Mouse (Mus musculus): ENCODE measurements around the gene Saal1. TPM values are rescaled to one million over a fixed set of nuclear protein-coding genes. Genes with fewer than 3 reads are reported as not detected.
"Not testable (repeated sequence)": the region's sequence is repeated elsewhere in the genome, so short reads cannot be mapped to it uniquely, and the experiment has no call there.

The Saal1 gene
- polyA plus RNA-seq, 1 experiment from 2014 or later = 2.0 TPM

- WGBS (ENCODE audit: missing documents) = 38% methylated on average over 10 of the region's 10 CpGs
- Histone ChIP-seq H3K4me3 (ENCODE audit: inconsistent target) (no peak within 1 kb of the TSS), H3K36me3 (ENCODE audit: inconsistent target) (no peaks in the 10 kb centered on the region), H3K79me2 (ENCODE audit: inconsistent target) (no peaks in the 10 kb centered on the region), H3K27ac (no peak within 1 kb of the TSS)
Observed at GRCm38 (mm10) chr7:46672160-46672672, 38.3 kb downstream of the Saal1 start, which contains the start of gene Tph1. Gene Tph1, minus strand, starts transcription at chr7:46672537.

DNA sequence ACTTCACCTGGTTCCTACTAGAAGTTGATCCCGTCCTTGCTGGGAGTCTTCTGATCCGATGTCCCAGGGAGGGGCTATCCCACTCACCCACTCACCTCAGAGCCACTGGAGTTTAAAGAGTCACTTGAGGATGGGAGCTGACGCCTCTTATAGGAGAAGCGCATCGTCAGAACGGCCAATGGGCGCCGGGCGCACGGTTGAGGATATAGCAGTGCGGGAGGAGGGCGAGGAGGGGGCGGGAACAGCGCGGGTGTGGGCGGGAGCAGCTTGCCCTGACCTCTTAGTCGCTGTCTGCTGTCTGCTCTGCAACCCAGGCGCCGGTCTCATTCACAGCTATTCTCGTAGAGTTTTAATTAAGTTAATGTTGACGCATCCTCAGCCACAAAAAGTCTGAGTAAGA, 43.2 kb downstream of the Saal1 start:
- 5% methylated on average over 16 of the region's 21 CpGs for WGBS (ENCODE audit: missing documents)
- Histone ChIP-seq H3K27ac (no peak overlapping the region), H3K4me3 (ENCODE audit: inconsistent target) (no peak overlapping the region), H3K79me2 (ENCODE audit: inconsistent target) (no peaks in the 10 kb centered on the region), H3K36me3 (ENCODE audit: inconsistent target) (no peaks in the 10 kb centered on the region)

- Histone ChIP-seq H3K4me3 (ENCODE audit: inconsistent target) (no peak overlapping the region), H3K36me3 (ENCODE audit: inconsistent target) (no peaks in the 10 kb centered on the region), H3K79me2 (ENCODE audit: inconsistent target) (no peaks in the 10 kb centered on the region), H3K27ac (no peak overlapping the region)
- 26% methylated on average over 9 of the region's 9 CpGs for WGBS (ENCODE audit: missing documents)
Observed at GRCm38 (mm10) chr7:46665236-46665635, 45.2 kb downstream of the Saal1 start.

GRCm38 (mm10) chr7:46661591-46662090, 48.8 kb downstream of the Saal1 start:
- Histone ChIP-seq H3K4me3 (ENCODE audit: inconsistent target) (no peak overlapping the region), H3K79me2 (ENCODE audit: inconsistent target) (no peaks in the 10 kb centered on the region), H3K36me3 (ENCODE audit: inconsistent target) (no peaks in the 10 kb centered on the region), H3K27ac (no peak overlapping the region)
- WGBS (ENCODE audit: missing documents) = 64% methylated on average over 18 of the region's 18 CpGs

DNA sequence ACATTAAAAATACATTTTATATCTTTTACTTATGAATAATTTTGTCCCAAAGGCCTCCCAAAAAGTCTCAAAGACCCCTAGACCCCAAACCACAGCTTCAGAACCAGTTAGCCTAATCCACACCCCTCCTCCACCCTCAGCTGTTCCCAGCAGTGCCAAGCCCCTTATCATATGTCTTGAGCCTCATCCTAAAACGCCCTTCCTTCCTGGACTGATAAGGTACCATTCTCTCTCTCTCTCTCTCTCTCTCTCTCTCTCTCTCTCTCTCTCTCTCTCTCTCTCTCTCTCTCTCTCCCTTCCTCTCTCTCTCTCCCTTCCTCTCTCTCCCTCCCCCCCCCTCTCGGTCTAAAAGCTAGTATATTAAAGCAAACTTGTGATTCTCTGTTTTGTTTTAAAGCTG, 58.2 kb downstream of the Saal1 start:
- H3K79me2 ChIP-seq (ENCODE audit: inconsistent target) = no peaks in the 10 kb centered on the region
- 67% methylated on average over 1 of the region's 2 CpGs for WGBS (ENCODE audit: missing documents)
- no peak overlapping the region for H3K27ac ChIP-seq
- no peak overlapping the region for H3K4me3 ChIP-seq (ENCODE audit: inconsistent target)
- H3K36me3 ChIP-seq (ENCODE audit: inconsistent target) = no peaks in the 10 kb centered on the region

DNA sequence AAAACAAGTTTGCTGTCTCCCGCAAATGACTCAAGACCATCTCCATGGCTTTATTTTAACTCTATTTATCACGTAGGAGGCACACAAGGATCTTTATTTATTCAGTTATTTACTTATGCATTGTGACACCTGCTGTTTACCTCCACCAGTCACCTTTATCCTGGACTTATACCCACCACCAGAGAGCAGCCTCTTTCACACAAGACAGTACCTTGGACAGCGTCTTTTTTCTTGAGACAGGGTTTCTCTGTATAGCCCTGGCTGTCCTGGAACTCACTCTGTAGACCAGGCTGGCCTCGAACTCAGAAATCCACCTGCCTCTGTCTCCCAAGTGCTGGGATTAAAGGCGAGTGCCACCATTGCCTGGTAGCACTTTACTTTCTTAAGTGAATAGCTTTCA, 60.2 kb downstream of the Saal1 start:
- WGBS (ENCODE audit: missing documents) = 51% methylated on average over 5 of the region's 5 CpGs
- H3K27ac ChIP-seq; H3K36me3 ChIP-seq (ENCODE audit: inconsistent target); H3K79me2 ChIP-seq (ENCODE audit: inconsistent target); H3K4me3 ChIP-seq (ENCODE audit: inconsistent target): not testable (repeated sequence)

- no peaks in the 10 kb centered on the region for H3K36me3 ChIP-seq (ENCODE audit: inconsistent target)
- no peak overlapping the region for H3K27ac ChIP-seq
- no peaks in the 10 kb centered on the region for H3K79me2 ChIP-seq (ENCODE audit: inconsistent target)
- 78% methylated on average over 4 of the region's 4 CpGs for WGBS (ENCODE audit: missing documents)
- no peak overlapping the region for H3K4me3 ChIP-seq (ENCODE audit: inconsistent target)
Observed at GRCm38 (mm10) chr7:46648431-46649140, 61.9 kb downstream of the Saal1 start.

GRCm38 (mm10) chr7:46643172-46643571, 67.3 kb downstream of the Saal1 start:
- H3K79me2 ChIP-seq (ENCODE audit: inconsistent target) = peaks cover 5% of the 10 kb centered on the region; the same call in 1 of the 2 replicates
- H3K4me3 ChIP-seq (ENCODE audit: inconsistent target) = no peak overlapping the region
- no peaks in the 10 kb centered on the region for H3K36me3 ChIP-seq (ENCODE audit: inconsistent target)
- 100% methylated on average over 1 of the region's 1 CpGs for WGBS (ENCODE audit: missing documents)
- H3K27ac ChIP-seq = no peak overlapping the region

GRCm38 (mm10) chr7:46640062-46640461, 70.4 kb downstream of the Saal1 start:
- H3K4me3 ChIP-seq (ENCODE audit: inconsistent target) = peak overlapping the region; percentile 75
- peaks cover 5% of the 10 kb centered on the region; the same call in 1 of the 2 replicates for H3K79me2 ChIP-seq (ENCODE audit: inconsistent target)
- H3K36me3 ChIP-seq (ENCODE audit: inconsistent target) = no peaks in the 10 kb centered on the region
- 15% methylated on average over 17 of the region's 17 CpGs for WGBS (ENCODE audit: missing documents)
- no peak overlapping the region for H3K27ac ChIP-seq

DNA sequence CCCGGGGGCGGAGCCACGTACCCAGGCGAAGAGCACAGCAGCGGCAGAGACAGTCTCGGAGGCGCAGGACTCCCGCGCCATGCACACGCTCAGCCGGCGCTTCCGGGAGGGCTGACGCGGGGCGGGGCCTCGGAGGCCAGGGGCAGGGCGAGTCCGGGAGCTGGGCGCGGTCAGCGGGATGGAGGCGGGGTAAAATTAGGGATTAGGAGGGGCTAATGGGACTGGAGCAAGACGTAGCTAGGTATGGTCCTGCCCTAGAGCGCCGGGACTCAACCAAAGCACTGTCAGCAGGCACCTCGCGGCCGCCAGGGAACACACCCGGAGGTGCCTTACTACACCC, 70.8 kb downstream of the Saal1 start, which contains the start of gene Sergef:
Gene Sergef, minus strand, starts transcription at position 116 of the 340 bp plus-strand sequence.
- H3K36me3 ChIP-seq (ENCODE audit: inconsistent target) = 0 out of 2 replicates have a peak, but pooled peaks cover 4% of the 10 kb centered on the region
- peaks cover 5% of the 10 kb centered on the region; the same call in 1 of the 2 replicates for H3K79me2 ChIP-seq (ENCODE audit: inconsistent target)
- peak within 1 kb of the TSS; percentile 24; the same call in 1 of the 2 replicates for H3K27ac ChIP-seq
- peak within 1 kb of the TSS; percentile 75 for H3K4me3 ChIP-seq (ENCODE audit: inconsistent target)
- under 1% methylated on average over 30 of the region's 30 CpGs for WGBS (ENCODE audit: missing documents)

DNA sequence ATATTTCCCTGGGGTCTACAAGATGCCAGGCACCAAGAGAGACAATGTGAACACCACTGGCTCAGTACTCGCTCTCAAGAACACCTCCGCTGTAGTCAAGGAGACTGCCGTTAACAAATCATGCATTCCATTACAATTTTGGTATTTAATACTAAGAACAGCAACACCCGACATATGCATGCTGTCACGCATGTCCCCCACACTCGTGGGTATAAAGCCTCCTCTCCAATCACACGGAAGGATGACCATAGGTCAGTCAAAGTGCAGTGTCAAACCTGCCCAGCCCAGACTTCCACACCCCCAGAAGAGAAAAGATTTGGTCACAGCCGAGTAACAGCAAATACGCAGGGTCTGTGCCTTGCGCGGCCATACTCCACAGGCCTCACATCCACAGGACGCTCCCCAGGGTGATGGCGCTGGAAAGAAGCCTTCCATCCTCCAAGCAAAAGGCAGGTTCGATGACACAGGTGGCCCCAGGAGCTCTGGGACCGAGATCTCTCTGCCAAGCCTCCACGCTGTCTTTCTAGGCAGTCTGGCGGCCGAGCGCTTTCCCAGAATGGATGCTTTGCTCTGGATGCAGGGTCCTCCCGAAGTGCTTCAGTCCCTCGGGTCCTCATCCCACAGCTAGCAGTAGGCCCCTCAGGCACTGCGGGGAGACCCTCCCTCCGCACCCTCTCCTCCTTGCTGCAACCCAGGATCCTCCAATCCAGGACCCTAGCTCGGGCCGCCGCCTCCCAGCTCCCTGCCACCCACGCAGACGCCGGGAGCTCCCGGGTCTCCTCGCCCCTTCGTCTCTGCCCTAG, 71.4 kb downstream of the Saal1 start:
- Histone ChIP-seq H3K79me2 (ENCODE audit: inconsistent target) (peaks cover 5% of the 10 kb centered on the region; the same call in 1 of the 2 replicates), H3K4me3 (ENCODE audit: inconsistent target) (peak overlapping the region; percentile 75), H3K27ac (peak overlapping the region; percentile 24; the same call in 1 of the 2 replicates), H3K36me3 (ENCODE audit: inconsistent target) (0 out of 2 replicates have a peak, but pooled peaks cover 5% of the 10 kb centered on the region)
- WGBS (ENCODE audit: missing documents) = 31% methylated on average over 32 of the region's 32 CpGs

Other genes starting within 250 kb of the Saal1 start
- gene Sergef, start 70.9 kb downstream of the Saal1 start, polyA plus RNA-seq (2018) = 7.7 to 12.6 TPM (median 8.8 TPM) in 3 replicates
- gene Tph1, start 38.1 kb downstream of the Saal1 start, polyA plus RNA-seq (2018) = not detected in 3 replicates
- gene Saa3, start 5.0 kb upstream of the Saal1 start, polyA plus RNA-seq (2018) = 50.5 to 83.6 TPM (median 73.1 TPM) in 3 replicates
- gene Saa4, start 21.9 kb upstream of the Saal1 start, polyA plus RNA-seq (2018) = not detected in 3 replicates
- not detected in 3 replicates for gene Saa1, start 32.3 kb upstream of the Saal1 start, polyA plus RNA-seq (2018)
- not detected in 3 replicates for gene Saa2, start 41.1 kb upstream of the Saal1 start, polyA plus RNA-seq (2018)
- 16.3 to 29.8 TPM (median 23.7 TPM) in 3 replicates for gene Hps5, start 85.4 kb upstream of the Saal1 start, polyA plus RNA-seq (2018)
- 41.4 to 101 TPM (median 42.4 TPM) in 3 replicates for gene Gtf2h1, start 85.4 kb upstream of the Saal1 start, polyA plus RNA-seq (2018)
- gene Ldha, start 130.8 kb upstream of the Saal1 start, polyA plus RNA-seq (2018) = 352 to 860 TPM (median 417 TPM) in 3 replicates
- not detected in 3 replicates for gene Ldhc, start 150.5 kb upstream of the Saal1 start, polyA plus RNA-seq (2018)
- 62.8 to 220 TPM (median 81.4 TPM) in 3 replicates for gene Tsg101, start 209.3 kb upstream of the Saal1 start, polyA plus RNA-seq (2018)
- gene Uevld, start 247.8 kb upstream of the Saal1 start, polyA plus RNA-seq (2018) = 6.1 to 6.9 TPM (median 6.4 TPM) in 3 replicates

Measured in macrophage (primary cell).